Mouse (Mus musculus): Measurements from ENCODE around the gene Wdr95. TPM values are rescaled to one million over a fixed set of nuclear protein-coding genes. Genes with fewer than 3 reads are reported as not detected.
A peak's percentile ranks its signal among the peaks of the same experiment; 100 is the strongest.

Wdr95 gene
- polyA plus RNA-seq, 1 experiment from 2014 or later, result 0.71 TPM

GRCm38 (mm10) chr5:149503423-149504175 is 24.9 kb upstream of the Wdr95 start:
- Histone ChIP-seq H3K9me3 (no peaks in the 10 kb centered on the region), H3K4me2 (replicated peaks) (peak overlapping the region; percentile 1; the same call in 1 of the 2 replicates), H3K4me1 (peaks cover 18% of the 10 kb centered on the region), H3K9ac (no peak overlapping the region), H3K27ac (no peak overlapping the region), H3K4me3 (no peak overlapping the region), H3K27me3 (replicated peaks) (no peaks in the 10 kb centered on the region), H3K36me3 (no peaks in the 10 kb centered on the region)
- 62% methylated on average over 23 of the region's 23 CpGs for WGBS
- no peak for ATAC-seq (ENCODE audit: low FRiP score, low read depth)

- no peaks in the 10 kb centered on the region for H3K27me3 ChIP-seq (replicated peaks)
- H3K9ac ChIP-seq, result no peak overlapping the region
- no peak overlapping the region for H3K4me2 ChIP-seq (replicated peaks)
- ATAC-seq (ENCODE audit: low FRiP score, low read depth), result no peak
- H3K36me3 ChIP-seq, result no peaks in the 10 kb centered on the region
- H3K9me3 ChIP-seq, result no peaks in the 10 kb centered on the region
- WGBS, result 87% methylated on average over 8 of the region's 8 CpGs
- no peak overlapping the region for H3K4me3 ChIP-seq
- no peak overlapping the region for H3K27ac ChIP-seq
- H3K4me1 ChIP-seq, result peaks cover 15% of the 10 kb centered on the region
Measured at GRCm38 (mm10) chr5:149504985-149505384, 23.5 kb upstream of the Wdr95 start.

GRCm38 (mm10) chr5:149506033-149506432 is 22.4 kb upstream of the Wdr95 start:
- H3K4me1 ChIP-seq, result peaks cover 20% of the 10 kb centered on the region
- ATAC-seq (ENCODE audit: low FRiP score, low read depth), result no peak
- no peak overlapping the region for H3K4me3 ChIP-seq
- no peak overlapping the region for H3K4me2 ChIP-seq (replicated peaks)
- no peaks in the 10 kb centered on the region for H3K36me3 ChIP-seq
- H3K27me3 ChIP-seq (replicated peaks), result no peaks in the 10 kb centered on the region
- no peak overlapping the region for H3K9ac ChIP-seq
- WGBS, result 97% methylated on average over 2 of the region's 2 CpGs
- no peak overlapping the region for H3K27ac ChIP-seq
- H3K9me3 ChIP-seq, result no peaks in the 10 kb centered on the region

- no peak for ATAC-seq (ENCODE audit: low FRiP score, low read depth)
- H3K4me1 ChIP-seq, result peaks cover 21% of the 10 kb centered on the region
- H3K9ac ChIP-seq, result no peak overlapping the region
- no peak overlapping the region for H3K4me3 ChIP-seq
- no peaks in the 10 kb centered on the region for H3K27me3 ChIP-seq (replicated peaks)
- H3K27ac ChIP-seq, result no peak overlapping the region
- H3K36me3 ChIP-seq, result no peaks in the 10 kb centered on the region
- 86% methylated on average over 20 of the region's 20 CpGs for WGBS
- no peak overlapping the region for H3K4me2 ChIP-seq (replicated peaks)
- H3K9me3 ChIP-seq, result no peaks in the 10 kb centered on the region
Measured at GRCm38 (mm10) chr5:149508094-149509029, 20.1 kb upstream of the Wdr95 start.

- H3K4me3 ChIP-seq, result no peak overlapping the region
- peaks cover 34% of the 10 kb centered on the region for H3K4me1 ChIP-seq
- no peak overlapping the region for H3K9ac ChIP-seq
- no peak overlapping the region for H3K27ac ChIP-seq
- H3K27me3 ChIP-seq (replicated peaks), result no peaks in the 10 kb centered on the region
- ATAC-seq (ENCODE audit: low FRiP score, low read depth), result peak; percentile 26; the same call in 1 of the 2 replicates
- WGBS, result 40% methylated on average over 13 of the region's 13 CpGs
- H3K36me3 ChIP-seq, result no peaks in the 10 kb centered on the region
- H3K4me2 ChIP-seq (replicated peaks), result 0 out of 2 replicates have a peak overlapping the region, but pooled peaks have one; percentile 5
- no peaks in the 10 kb centered on the region for H3K9me3 ChIP-seq
Measured at GRCm38 (mm10) chr5:149510323-149510722, 18.2 kb upstream of the Wdr95 start.

- no peak overlapping the region for H3K27ac ChIP-seq
- 13% methylated on average over 3 of the region's 3 CpGs for WGBS
- no peak overlapping the region for H3K9ac ChIP-seq
- no peaks in the 10 kb centered on the region for H3K9me3 ChIP-seq
- no peaks in the 10 kb centered on the region for H3K27me3 ChIP-seq (replicated peaks)
- H3K4me2 ChIP-seq (replicated peaks), result no peak overlapping the region
- peaks cover 34% of the 10 kb centered on the region for H3K4me1 ChIP-seq
- H3K4me3 ChIP-seq, result no peak overlapping the region
- no peaks in the 10 kb centered on the region for H3K36me3 ChIP-seq
- ATAC-seq (ENCODE audit: low FRiP score, low read depth), result no peak
Measured at GRCm38 (mm10) chr5:149512695-149513094, 15.8 kb upstream of the Wdr95 start.

- H3K27me3 ChIP-seq (replicated peaks), result no peaks in the 10 kb centered on the region
- H3K9ac ChIP-seq, result no peak overlapping the region
- H3K9me3 ChIP-seq, result no peaks in the 10 kb centered on the region
- H3K36me3 ChIP-seq, result no peaks in the 10 kb centered on the region
- 32% methylated on average over 9 of the region's 9 CpGs for WGBS
- H3K4me1 ChIP-seq, result peaks cover 34% of the 10 kb centered on the region
- ATAC-seq (ENCODE audit: low FRiP score, low read depth), result 0 out of 2 replicates have a peak, but pooled peaks have one; percentile 21
- H3K4me3 ChIP-seq, result no peak overlapping the region
- no peak overlapping the region for H3K27ac ChIP-seq
- H3K4me2 ChIP-seq (replicated peaks), result peak overlapping the region; percentile 38
Measured at GRCm38 (mm10) chr5:149513438-149514086, 14.9 kb upstream of the Wdr95 start.

- 13% methylated on average over 14 of the region's 14 CpGs for WGBS
- peak overlapping the region; percentile 34 for H3K27ac ChIP-seq
- H3K4me2 ChIP-seq (replicated peaks), result peak overlapping the region; percentile 38
- H3K4me3 ChIP-seq, result no peak overlapping the region
- no peak overlapping the region for H3K9ac ChIP-seq
- peak; percentile 57 for ATAC-seq (ENCODE audit: low FRiP score, low read depth)
- H3K4me1 ChIP-seq, result peaks cover 34% of the 10 kb centered on the region
- no peaks in the 10 kb centered on the region for H3K36me3 ChIP-seq
- no peaks in the 10 kb centered on the region for H3K27me3 ChIP-seq (replicated peaks)
- H3K9me3 ChIP-seq, result no peaks in the 10 kb centered on the region
Measured at GRCm38 (mm10) chr5:149514087-149514671, 14.3 kb upstream of the Wdr95 start.

- Histone ChIP-seq H3K4me1 (peaks cover 30% of the 10 kb centered on the region), H3K9ac (no peak overlapping the region), H3K4me2 (replicated peaks) (peak overlapping the region; percentile 38), H3K4me3 (no peak overlapping the region), H3K27ac (no peak overlapping the region), H3K9me3 (no peaks in the 10 kb centered on the region), H3K27me3 (replicated peaks) (no peaks in the 10 kb centered on the region), H3K36me3 (no peaks in the 10 kb centered on the region)
- 57% methylated on average over 3 of the region's 3 CpGs for WGBS
- ATAC-seq (ENCODE audit: low FRiP score, low read depth), result no peak
Measured at GRCm38 (mm10) chr5:149514890-149515289, 13.6 kb upstream of the Wdr95 start.

GRCm38 (mm10) chr5:149517116-149517515 is 11.4 kb upstream of the Wdr95 start:
- H3K27ac ChIP-seq, result no peak overlapping the region
- no peaks in the 10 kb centered on the region for H3K36me3 ChIP-seq
- no peak overlapping the region for H3K9ac ChIP-seq
- no peak overlapping the region for H3K4me2 ChIP-seq (replicated peaks)
- H3K4me3 ChIP-seq, result no peak overlapping the region
- H3K27me3 ChIP-seq (replicated peaks), result no peaks in the 10 kb centered on the region
- 77% methylated on average over 6 of the region's 6 CpGs for WGBS
- H3K4me1 ChIP-seq, result peaks cover 22% of the 10 kb centered on the region
- no peaks in the 10 kb centered on the region for H3K9me3 ChIP-seq
- ATAC-seq (ENCODE audit: low FRiP score, low read depth), result no peak

- no peak overlapping the region for H3K9ac ChIP-seq
- no peak for ATAC-seq (ENCODE audit: low FRiP score, low read depth)
- 0 out of 2 replicates have a peak, but pooled peaks cover 3% of the 10 kb centered on the region for H3K9me3 ChIP-seq
- peaks cover 9% of the 10 kb centered on the region for H3K4me1 ChIP-seq
- H3K4me3 ChIP-seq, result no peak overlapping the region
- whole genome bisulfite sequencing, result 83% methylated on average over 5 of the region's 5 CpGs
- H3K27me3 ChIP-seq (replicated peaks), result no peaks in the 10 kb centered on the region
- no peak overlapping the region for H3K4me2 ChIP-seq (replicated peaks)
- H3K27ac ChIP-seq, result no peak overlapping the region
- no peaks in the 10 kb centered on the region for H3K36me3 ChIP-seq
Measured at GRCm38 (mm10) chr5:149520806-149521205, 7.7 kb upstream of the Wdr95 start.

All from neural tube, embryonic 12.5 days (tissue).